Mouse (Mus musculus): ENCODE data around the gene Olfr933.

Olfr933 gene

DNA sequence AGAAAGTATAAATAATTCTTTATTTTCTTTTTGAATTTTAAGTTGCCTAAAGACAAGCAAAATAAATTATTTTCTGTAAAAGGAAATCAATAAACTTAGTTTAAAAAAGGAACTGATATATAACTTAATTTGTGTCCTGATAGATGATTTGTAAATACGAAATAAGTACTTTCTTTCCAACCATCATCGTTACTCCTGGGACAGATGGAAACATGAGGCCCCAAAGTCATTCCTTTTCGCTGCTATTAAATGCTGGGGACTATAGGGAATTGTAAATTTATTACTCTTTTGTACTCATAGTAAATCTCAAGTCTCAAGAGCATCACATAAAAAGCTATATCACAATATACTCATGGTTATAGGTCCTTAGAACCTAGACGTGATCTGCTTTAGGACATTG, at the start of gene Olfr933:
Gene Olfr933, plus strand, starts transcription at position 301 of the 400 bp plus-strand sequence.
- DNase-seq, result no peak

DNA sequence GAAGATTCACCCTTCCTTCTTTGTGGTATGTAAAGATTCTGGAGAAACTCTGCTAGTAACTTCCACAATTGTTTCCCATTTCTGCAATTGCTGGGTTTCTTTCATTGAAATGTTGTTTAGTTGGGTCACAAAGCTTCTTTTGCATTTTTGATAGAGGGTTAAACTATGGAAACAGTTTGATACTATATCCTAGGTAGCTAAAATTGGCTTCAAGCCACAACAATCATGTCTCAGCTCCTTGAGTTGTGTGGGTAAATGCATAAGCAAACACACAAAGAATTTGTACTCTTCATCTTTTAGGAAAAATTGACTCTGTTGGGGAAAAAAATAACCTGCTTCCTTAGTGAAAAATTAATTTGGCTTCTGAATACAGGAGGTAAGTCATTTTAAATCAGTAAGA, 42.6 kb upstream of the Olfr933 start, which contains the start of gene Olfr930:
Gene Olfr930, plus strand, starts transcription at position 301 of the 400 bp plus-strand sequence.
- no peak for DNase-seq

DNA sequence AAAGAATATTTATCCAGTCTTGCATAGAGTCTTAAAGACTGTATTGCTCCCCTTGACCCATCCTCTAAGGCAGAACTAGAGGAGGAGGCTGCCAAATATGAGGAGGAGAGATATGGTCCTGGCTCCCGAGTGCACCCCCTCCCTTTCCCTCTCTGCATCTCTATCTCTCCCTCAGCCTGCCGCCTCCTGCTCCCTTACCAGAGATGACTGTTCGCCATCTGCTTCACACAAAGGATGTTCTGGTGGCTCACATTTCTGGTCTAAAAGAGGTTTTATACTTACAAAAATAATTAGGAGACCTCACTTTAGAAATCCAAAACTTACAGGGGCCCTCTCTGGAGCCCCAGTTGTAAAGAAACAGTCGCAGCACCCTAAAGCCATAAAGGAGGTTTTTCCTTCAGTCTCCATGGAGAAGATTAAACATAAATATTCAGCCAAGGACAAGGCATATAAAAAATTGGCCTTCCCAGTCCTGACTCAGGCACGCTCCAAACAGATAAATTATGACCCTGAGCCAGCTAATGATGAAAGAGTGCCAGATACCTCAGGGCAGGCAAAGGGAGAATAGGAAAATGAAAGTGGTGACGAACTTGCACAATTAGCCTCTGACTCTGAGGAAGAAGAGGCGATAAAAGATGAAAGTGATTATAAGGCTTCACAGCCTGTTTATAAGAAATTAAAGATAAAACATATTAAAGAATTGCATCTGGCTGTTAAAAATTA, 18.6 kb upstream of the Olfr933 start:
- peak; percentile 66 for DNase-seq

DNA sequence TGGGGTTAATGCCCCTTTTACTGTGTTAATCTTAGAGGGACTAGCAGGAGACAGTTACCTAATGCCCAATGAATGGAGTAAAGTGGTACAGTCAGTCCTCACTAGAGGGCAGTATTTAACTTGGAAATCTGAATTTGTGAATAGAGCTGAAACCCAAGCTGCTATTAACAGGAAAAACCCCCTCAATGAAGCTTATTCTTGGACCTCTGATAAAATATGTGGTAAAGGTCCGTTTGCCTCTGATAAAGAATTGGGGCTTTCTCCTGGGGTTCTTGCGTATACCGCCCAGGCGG, 18.0 kb upstream of the Olfr933 start:
- DNase-seq, result no peak

DNA sequence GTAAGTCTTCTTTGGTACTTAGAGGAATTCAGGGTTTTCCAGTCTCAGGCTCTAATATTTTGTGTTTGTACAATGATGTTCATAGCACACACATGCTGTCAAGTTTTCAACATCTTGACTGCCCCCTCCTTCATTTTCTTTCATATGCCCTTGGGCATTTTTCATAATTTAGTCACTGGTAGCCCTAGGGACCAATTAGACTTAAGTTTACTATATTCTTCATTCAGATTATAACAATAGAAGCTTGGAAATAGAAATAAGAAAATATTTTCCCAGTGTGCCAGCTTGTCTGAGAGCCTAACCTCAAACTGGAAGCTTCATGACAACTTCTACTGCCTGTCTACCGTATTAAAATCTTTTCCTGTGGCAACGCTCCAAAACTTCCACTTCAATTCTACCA, 16.1 kb downstream of the Olfr933 start, which contains the start of gene Olfr934:
Gene Olfr934, minus strand, starts transcription at position 101 of the 400 bp plus-strand sequence.
- no peak for DNase-seq

DNA sequence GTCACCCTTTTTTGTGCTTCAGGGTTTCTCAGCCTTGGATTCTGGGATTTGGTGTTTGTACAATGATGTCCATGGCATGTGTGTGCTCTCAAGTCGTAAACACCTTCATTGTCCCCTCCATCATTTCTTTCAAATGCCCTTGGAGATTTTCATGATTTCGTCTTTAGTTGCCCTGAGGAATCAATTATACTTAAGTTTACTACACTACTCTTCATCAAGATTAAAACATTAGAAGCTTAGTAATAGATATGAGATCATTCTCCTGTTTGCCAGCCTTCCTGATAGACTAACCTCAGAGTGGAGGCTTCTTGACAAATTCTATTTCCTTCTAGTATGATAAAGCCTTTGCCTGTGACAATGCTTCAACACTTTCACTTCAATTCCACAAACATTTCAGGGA, 27.5 kb downstream of the Olfr933 start, which contains the start of gene Olfr935:
Gene Olfr935, minus strand, starts transcription at position 101 of the 400 bp plus-strand sequence.
- DNase-seq, result no peak

DNA sequence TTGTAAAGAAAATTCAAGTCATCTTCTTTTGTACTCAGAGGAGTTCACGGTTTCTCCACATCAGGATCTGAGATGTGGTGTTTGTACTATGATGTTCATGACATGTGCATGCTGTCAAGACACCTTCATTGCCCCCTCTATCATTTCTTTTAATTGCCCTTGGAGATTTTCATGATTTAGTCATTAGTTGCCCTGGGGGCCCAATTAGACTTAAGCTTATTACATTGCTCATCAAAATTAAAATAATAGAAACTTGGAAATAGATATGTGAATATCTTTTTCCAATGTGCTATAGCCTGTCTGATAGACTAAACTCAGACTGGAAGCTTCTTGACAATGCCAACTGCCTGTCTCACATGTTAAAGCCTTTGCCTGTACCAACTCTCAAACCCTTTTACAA, 51.2 kb downstream of the Olfr933 start, which contains the start of gene Olfr146:
Gene Olfr146, minus strand, starts transcription at position 101 of the 400 bp plus-strand sequence.
- no peak for DNase-seq
